Mouse (Mus musculus): ENCODE measurements around the gene Ddx54. TPM values are rescaled to one million over a fixed set of nuclear protein-coding genes. Genes with fewer than 3 reads are reported as not detected.

Gene Ddx54
- 62.2 and 64.7 TPM in 2 replicates for polyA plus RNA-seq (2016; fragmentation: Nextera tagmentation; extraction: Ambion mirVana)

DNA sequence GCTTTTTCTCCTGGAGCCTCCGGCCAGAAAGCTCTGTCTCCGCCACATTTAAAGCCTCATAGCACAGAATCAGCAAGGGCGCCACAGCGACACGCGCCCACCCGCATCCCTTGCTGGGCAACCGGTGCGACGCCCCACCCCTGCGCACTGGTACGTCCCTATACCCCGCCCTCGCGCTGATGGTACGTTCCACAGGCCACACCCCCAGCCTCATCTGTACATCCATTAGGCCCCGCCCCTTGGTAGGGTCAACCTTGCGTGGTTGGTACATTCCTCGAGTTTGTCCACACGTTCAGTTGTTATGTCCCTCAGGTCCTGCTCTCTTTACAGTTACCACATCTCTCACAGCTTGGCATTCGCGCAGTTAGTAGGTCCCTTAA, at the start of gene Ddx54, which contains the start of gene Rita1:
Ddx54 (plus strand) TSS at position 298 of the 380 bp plus-strand sequence.
Rita1 (minus strand) TSS at position 148 of the 380 bp plus-strand sequence.
- WGBS = 0% methylated on average over 22 of the region's 22 CpGs
- Histone ChIP-seq H3K27ac (peak within 1 kb of the TSS; percentile 94), H3K9me3 (peaks cover 6% of the 10 kb centered on the region; the same call in 1 of the 2 replicates), H3K4me3 (peak within 1 kb of the TSS; percentile 76), H3K27me3 (ENCODE audit: insufficient read depth, poor library complexity, severe bottlenecking) (no peaks in the 10 kb centered on the region), H3K4me1 (replicated peaks) (peaks cover 23% of the 10 kb centered on the region), H3K36me3 (peaks cover 55% of the 10 kb centered on the region)
- DNase-seq (ENCODE audit: low spot score) = peak; percentile 98

DNA sequence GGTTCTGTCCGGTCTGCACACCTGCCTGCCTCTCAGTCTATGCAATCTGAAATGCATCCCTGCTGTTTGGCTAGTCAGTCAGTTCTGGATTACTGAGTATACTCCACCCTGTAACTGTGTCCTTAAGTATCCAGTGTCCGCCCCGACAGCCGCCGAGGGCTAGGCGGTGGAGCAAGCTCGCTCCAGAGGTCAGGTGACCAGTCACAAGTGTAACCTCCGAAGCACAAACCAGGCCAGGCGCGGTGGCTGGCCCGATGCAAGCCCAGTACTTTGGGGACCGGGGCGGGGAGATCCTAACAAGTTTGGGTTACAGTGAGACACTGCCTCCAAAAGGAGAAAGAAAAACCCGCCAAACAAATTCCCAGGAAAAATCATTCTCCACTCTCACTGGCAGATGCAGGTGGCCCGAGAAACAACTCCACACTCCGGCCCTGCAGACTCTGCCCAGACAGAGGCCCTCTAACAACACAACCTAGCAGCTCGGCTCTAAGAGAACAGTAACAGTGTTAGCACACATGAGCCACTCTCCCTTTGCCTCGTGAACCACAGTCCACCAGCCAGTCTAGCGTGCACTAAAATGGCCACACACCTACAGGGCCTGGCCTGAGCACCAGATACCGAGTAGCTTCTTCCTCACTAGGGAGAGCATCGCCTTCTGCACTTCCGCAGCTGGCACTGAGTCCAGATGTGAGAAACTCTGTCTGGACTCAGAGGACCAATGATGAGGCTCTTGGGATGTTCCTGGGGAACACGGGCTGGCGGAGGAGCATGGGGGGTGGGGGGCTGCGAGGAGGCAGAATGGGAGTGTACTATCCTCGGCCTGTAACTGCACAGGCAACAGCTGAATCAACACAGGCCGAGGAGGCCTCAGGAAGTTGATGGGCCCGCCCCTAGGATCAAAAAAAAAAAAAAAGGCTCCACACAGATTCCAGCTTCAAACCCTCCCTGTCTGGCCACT, 49.3 kb upstream of the Ddx54 start:
- peaks cover 90% of the 10 kb centered on the region for H3K4me1 ChIP-seq (replicated peaks)
- H3K4me3 ChIP-seq = 0 out of 2 replicates have a peak overlapping the region, but pooled peaks have one; percentile 13
- H3K27ac ChIP-seq = peak overlapping the region; percentile 79
- 57% methylated on average over 28 of the region's 28 CpGs for WGBS
- DNase-seq (ENCODE audit: low spot score) = peak; percentile 62
- H3K36me3 ChIP-seq = no peaks in the 10 kb centered on the region
- H3K27me3 ChIP-seq (ENCODE audit: insufficient read depth, poor library complexity, severe bottlenecking) = no peaks in the 10 kb centered on the region
- no peaks in the 10 kb centered on the region for H3K9me3 ChIP-seq

DNA sequence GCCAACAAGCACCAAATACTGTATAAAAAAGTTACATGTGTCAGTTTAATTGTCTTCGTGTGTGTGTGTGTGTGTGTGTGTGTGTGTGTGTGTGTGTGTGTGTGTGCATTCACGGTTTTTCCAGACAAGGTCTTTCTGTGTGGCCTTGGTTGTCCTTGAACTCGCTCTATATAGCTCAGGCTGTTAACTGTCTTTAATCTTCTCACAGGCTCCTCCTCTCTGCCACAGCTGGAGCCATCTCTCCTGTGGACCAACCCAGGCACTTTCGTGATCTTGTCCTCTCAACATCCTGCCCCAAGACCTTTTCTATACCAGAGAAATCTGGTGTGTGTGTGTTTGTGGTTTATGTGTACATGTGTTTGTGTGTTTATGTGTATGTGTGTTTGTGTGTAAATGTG, 48.6 kb upstream of the Ddx54 start:
- 62% methylated on average over 4 of the region's 4 CpGs for WGBS
- no peaks in the 10 kb centered on the region for H3K9me3 ChIP-seq
- no peak for DNase-seq (ENCODE audit: low spot score)
- peak overlapping the region; percentile 79; the same call in 1 of the 2 replicates for H3K27ac ChIP-seq
- no peak overlapping the region for H3K4me3 ChIP-seq
- H3K27me3 ChIP-seq (ENCODE audit: insufficient read depth, poor library complexity, severe bottlenecking) = no peaks in the 10 kb centered on the region
- no peaks in the 10 kb centered on the region for H3K36me3 ChIP-seq
- H3K4me1 ChIP-seq (replicated peaks) = peaks cover 90% of the 10 kb centered on the region

DNA sequence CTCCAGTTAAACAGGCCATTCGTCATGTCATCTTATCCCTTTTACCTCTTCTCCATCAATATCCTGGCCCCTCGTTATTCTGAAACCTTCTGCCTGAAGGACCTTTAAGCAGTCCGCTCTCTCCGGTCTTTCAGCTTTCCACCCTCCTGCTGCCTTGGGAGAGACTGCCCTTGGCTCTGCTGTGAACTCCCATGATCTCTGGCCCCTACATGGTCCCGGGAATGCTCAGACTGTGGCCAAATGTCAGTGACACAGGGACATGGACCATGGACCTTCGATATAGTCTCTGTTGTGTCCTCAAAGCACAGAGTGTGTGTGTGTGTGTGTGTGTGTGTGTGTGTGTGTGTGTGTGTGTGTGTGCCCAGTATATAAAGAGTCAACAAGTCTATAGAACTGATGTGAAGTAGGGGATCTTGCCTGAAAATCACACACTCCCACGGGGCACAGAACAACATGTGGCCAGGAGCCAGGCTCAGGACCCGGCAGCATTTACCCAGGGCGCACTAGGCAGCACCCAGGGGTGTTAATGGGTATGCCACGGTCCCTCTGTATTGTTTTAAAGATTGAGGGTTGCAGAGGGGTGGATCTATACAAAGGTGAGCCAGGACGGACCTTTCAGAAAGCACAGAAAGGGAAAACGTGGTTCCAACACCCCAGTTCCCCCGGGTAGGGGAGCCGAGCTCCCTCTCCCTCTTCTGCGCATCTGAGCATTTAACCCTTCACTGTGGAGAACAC, 47.2 kb upstream of the Ddx54 start:
- no peaks in the 10 kb centered on the region for H3K27me3 ChIP-seq (ENCODE audit: insufficient read depth, poor library complexity, severe bottlenecking)
- peaks cover 90% of the 10 kb centered on the region for H3K4me1 ChIP-seq (replicated peaks)

DNA sequence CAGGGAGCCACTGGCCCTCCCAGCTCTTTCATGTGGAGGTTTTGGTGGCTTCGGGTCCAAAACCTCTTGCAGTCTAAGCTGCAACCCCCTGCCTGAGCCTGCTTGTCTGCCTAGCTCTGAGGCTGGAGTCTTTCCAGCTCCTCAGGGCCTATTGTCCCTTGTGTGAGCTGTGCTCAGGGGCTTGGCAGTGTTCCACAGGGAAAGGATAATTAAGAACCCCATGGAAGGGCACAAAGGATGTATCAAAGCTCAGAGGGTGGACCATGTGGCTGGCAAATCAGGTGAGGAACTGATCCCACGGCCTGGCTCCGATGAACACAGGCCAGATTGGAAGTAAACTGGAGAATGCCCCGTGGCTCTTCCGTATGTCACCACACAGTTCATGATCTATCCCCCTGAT, 46.4 kb upstream of the Ddx54 start:
- DNase-seq (ENCODE audit: low spot score) = no peak

More for the DNA sequence above, 47.2 kb upstream of the Ddx54 start:
- Histone ChIP-seq H3K27ac (peak overlapping the region; percentile 85), H3K4me3 (no peak overlapping the region), H3K36me3 (no peaks in the 10 kb centered on the region), H3K9me3 (no peaks in the 10 kb centered on the region)
- 46% methylated on average over 15 of the region's 15 CpGs for WGBS
- no peak for DNase-seq (ENCODE audit: low spot score)

DNA sequence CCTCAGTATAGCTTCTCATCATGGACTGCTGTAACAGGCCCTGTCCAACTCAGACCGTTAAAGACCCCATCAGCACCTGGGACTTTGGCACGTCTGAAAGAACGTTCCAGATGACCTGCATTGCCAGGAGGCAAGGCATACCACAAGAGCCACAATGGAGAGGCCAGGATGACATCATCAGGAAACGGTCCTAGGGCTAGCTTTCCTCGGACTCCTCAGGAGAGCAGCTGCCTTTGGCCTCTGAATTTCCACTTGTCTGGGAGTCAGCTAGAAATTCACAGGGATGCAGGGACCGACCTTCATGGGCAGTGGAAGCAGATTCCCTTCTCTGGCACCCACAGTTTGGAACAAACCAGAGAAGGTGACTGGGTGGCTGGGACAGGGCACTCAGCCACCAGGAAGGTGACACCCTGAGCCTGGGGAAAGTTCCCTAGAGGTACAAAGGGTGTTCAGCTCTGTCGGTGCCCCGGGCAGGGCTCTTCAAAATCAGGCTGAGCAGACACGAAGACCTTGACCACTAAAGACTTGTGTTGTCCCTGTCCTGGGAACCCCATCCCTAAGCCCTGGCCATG, 45.8 kb upstream of the Ddx54 start:
- H3K9me3 ChIP-seq = no peaks in the 10 kb centered on the region
- WGBS = 57% methylated on average over 9 of the region's 9 CpGs
- H3K4me3 ChIP-seq = no peak overlapping the region
- peaks cover 93% of the 10 kb centered on the region for H3K4me1 ChIP-seq (replicated peaks)
- H3K27me3 ChIP-seq (ENCODE audit: insufficient read depth, poor library complexity, severe bottlenecking) = no peaks in the 10 kb centered on the region
- H3K27ac ChIP-seq = peak overlapping the region; percentile 85
- DNase-seq (ENCODE audit: low spot score) = peak; percentile 15
- H3K36me3 ChIP-seq = no peaks in the 10 kb centered on the region

More for the DNA sequence above, 46.4 kb upstream of the Ddx54 start:
- Histone ChIP-seq H3K4me3 (no peak overlapping the region), H3K9me3 (no peaks in the 10 kb centered on the region), H3K36me3 (no peaks in the 10 kb centered on the region), H3K27ac (peak overlapping the region; percentile 85), H3K4me1 (replicated peaks) (peaks cover 90% of the 10 kb centered on the region), H3K27me3 (ENCODE audit: insufficient read depth, poor library complexity, severe bottlenecking) (no peaks in the 10 kb centered on the region)
- 66% methylated on average over 5 of the region's 5 CpGs for WGBS

DNA sequence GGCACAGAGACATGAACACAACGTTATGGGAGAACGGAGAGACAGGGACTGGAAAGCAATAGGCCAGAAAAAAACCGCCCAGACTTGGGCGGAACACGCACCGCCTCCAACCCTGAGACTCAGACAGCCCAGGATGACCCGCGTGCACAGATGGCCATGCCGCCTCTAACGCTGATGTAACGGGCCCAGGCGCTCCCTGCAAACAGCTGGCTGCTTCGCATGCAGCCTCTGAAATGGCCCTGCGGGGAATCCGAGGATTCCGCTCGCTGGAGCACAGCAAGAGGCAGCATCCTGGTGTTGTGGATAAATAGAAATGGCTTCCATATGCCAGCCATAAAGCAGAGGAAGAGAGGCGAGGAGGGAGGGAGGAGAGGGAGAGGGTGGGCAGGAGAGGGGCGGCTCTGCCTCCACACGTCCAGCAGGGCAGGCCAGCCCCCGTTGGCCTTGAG, 45.3 kb upstream of the Ddx54 start:
- H3K4me1 ChIP-seq (replicated peaks) = peaks cover 89% of the 10 kb centered on the region
- H3K36me3 ChIP-seq = no peaks in the 10 kb centered on the region
- no peak overlapping the region for H3K4me3 ChIP-seq
- H3K9me3 ChIP-seq = no peaks in the 10 kb centered on the region
- H3K27me3 ChIP-seq (ENCODE audit: insufficient read depth, poor library complexity, severe bottlenecking) = no peaks in the 10 kb centered on the region
- H3K27ac ChIP-seq = peak overlapping the region; percentile 85
- peak; percentile 74 for DNase-seq (ENCODE audit: low spot score)
- 15% methylated on average over 21 of the region's 21 CpGs for WGBS

DNA sequence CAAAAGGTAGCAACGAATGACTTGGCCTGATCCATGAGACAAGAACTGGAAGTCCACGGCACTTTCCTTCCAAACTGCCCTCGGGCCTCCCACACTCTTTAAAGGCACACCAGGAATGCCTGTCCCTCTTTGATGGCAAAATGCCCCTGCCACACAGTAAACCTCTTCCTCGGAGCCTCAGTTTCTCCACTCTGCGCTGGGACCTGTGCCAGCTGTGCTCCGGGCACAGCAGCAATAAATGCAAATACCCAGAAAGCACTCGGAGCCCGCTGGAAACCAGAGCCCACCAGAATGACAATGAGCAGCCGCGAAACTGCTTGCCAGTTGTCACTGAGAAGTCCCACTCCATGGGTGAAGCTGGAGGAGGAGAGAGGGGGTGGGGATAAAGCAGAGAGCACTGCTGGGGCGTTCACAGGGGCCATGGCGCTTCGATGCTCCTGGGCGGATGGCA, 44.8 kb upstream of the Ddx54 start:
- H3K27ac ChIP-seq = peak overlapping the region; percentile 85
- peak; percentile 20 for DNase-seq (ENCODE audit: low spot score)
- no peaks in the 10 kb centered on the region for H3K36me3 ChIP-seq
- H3K4me3 ChIP-seq = no peak overlapping the region
- no peaks in the 10 kb centered on the region for H3K27me3 ChIP-seq (ENCODE audit: insufficient read depth, poor library complexity, severe bottlenecking)
- peaks cover 85% of the 10 kb centered on the region for H3K4me1 ChIP-seq (replicated peaks)
- WGBS = 55% methylated on average over 14 of the region's 14 CpGs
- no peaks in the 10 kb centered on the region for H3K9me3 ChIP-seq

DNA sequence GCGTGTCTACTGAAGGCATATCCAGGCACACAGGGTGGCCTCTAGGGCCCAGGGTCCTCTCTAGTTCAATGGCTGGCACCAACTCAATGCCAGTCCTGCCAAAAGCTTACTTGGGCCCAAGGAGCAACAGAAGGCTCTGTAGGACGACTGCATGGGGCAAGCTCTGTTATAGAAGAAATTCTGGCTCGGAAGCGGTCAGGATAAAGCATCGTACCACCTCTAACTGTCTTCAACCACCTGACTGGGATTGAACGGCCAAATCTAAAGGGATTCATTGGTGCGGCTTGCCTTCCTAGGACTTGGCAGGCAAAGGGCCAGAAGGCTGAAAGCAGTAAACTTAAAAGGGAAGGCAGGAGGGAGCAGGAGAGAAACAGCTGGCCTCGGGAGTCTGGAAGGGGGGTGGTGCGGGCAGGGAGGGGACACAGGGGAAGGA, 44.2 kb upstream of the Ddx54 start:
- no peaks in the 10 kb centered on the region for H3K36me3 ChIP-seq
- H3K4me3 ChIP-seq = no peak overlapping the region
- no peaks in the 10 kb centered on the region for H3K27me3 ChIP-seq (ENCODE audit: insufficient read depth, poor library complexity, severe bottlenecking)
- DNase-seq (ENCODE audit: low spot score) = no peak
- WGBS = 71% methylated on average over 9 of the region's 9 CpGs
- H3K27ac ChIP-seq = peak overlapping the region; percentile 85
- peaks cover 79% of the 10 kb centered on the region for H3K4me1 ChIP-seq (replicated peaks)
- no peaks in the 10 kb centered on the region for H3K9me3 ChIP-seq

DNA sequence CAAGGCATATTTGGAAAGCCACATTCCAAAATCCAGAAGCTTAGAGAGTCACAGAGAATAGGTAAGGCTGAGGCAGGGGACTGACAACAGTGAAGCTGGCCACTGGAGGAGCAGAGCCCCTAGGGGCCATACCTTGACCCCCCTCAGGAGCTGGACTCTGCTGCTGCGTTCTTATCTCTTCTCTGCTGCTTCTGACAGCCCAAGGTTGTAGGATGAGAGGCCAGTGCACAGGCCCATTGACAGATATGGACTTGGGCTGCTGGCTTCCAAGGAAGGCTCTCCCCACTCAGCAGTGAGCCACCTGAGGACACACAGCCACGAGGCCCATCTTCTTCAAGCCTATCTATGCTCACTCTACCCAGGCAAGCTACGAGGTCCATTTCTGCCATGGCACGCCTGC, 43.6 kb upstream of the Ddx54 start:
- Histone ChIP-seq H3K4me1 (replicated peaks) (peaks cover 73% of the 10 kb centered on the region), H3K36me3 (no peaks in the 10 kb centered on the region), H3K4me3 (no peak overlapping the region), H3K27ac (no peak overlapping the region), H3K27me3 (ENCODE audit: insufficient read depth, poor library complexity, severe bottlenecking) (no peaks in the 10 kb centered on the region), H3K9me3 (no peaks in the 10 kb centered on the region)
- WGBS = 88% methylated on average over 4 of the region's 4 CpGs
- DNase-seq (ENCODE audit: low spot score) = no peak

DNA sequence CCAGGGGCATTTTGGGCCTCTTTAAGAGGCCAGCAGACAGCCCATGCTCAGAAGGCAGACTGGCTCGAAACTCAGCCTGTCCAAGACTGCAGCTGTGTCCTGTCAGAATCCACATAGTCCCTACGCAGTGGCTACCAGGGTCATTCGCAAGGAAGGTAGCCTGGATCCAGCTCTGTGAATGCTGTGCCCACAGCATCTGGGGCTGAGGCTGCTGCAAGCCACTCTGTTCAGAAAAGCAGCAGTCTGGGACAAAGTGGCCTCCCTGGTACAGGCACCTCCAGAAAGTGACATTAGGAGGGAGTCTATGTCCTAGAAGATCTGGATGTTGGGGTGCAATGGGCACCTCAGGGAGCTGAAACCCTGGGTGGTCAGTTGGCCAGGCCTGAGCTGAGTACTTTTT, 42.7 kb upstream of the Ddx54 start:
- no peak for DNase-seq (ENCODE audit: low spot score)
- peaks cover 74% of the 10 kb centered on the region for H3K4me1 ChIP-seq (replicated peaks)
- H3K9me3 ChIP-seq = no peaks in the 10 kb centered on the region
- no peaks in the 10 kb centered on the region for H3K36me3 ChIP-seq
- WGBS = 94% methylated on average over 3 of the region's 3 CpGs
- no peaks in the 10 kb centered on the region for H3K27me3 ChIP-seq (ENCODE audit: insufficient read depth, poor library complexity, severe bottlenecking)
- H3K27ac ChIP-seq = no peak overlapping the region
- H3K4me3 ChIP-seq = no peak overlapping the region

DNA sequence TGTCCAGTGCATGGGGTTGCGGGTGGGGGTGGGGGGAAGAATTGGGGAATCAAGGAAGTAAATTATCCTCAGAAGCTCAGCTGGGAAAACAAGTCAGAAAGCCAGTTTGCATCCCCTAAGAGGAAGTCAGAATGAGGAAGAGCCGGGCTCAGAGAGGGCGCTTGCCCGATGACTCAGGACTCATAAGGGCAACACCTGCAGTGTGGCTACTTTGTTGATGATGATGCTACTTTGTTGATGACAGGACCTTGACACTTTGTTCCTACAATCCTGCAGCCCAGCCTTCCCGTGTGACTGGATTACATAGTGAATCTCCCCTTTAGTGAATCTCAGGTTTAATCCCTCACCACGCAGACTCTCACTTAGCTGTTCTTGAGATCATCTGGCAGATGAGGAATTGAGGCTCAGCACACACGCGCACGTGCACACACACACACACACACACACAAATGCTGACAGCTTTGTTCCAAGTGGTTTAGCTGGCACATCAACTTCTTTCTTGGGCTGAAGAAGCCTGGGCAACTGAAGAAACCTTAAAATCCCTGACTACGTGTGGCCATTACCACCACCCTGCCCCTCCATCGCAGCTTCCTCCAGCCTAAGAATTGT, 42.1 kb upstream of the Ddx54 start:
- H3K4me1 ChIP-seq (replicated peaks) = peaks cover 73% of the 10 kb centered on the region
- H3K27ac ChIP-seq = no peak overlapping the region
- no peaks in the 10 kb centered on the region for H3K27me3 ChIP-seq (ENCODE audit: insufficient read depth, poor library complexity, severe bottlenecking)
- H3K36me3 ChIP-seq = no peaks in the 10 kb centered on the region
- H3K9me3 ChIP-seq = no peaks in the 10 kb centered on the region
- no peak for DNase-seq (ENCODE audit: low spot score)
- no peak overlapping the region for H3K4me3 ChIP-seq
- 89% methylated on average over 11 of the region's 11 CpGs for WGBS
